Mouse (Mus musculus) cerebellum, postnatal 4 days (tissue): Measurements from ENCODE around the gene Rnaset2b.
"Not testable (repeated sequence)": the region's sequence is repeated elsewhere in the genome, so short reads cannot be mapped to it uniquely, and the experiment has no call there.

Experiments used
- DNase-seq, 2 experiments: peaks; one replicate each; pipeline ENCODE4 v3.0.0; 2022; ENCODE audit warnings: low spot score in 2 of 2, mixed read lengths in 1 of 2

Rnaset2b gene

DNA sequence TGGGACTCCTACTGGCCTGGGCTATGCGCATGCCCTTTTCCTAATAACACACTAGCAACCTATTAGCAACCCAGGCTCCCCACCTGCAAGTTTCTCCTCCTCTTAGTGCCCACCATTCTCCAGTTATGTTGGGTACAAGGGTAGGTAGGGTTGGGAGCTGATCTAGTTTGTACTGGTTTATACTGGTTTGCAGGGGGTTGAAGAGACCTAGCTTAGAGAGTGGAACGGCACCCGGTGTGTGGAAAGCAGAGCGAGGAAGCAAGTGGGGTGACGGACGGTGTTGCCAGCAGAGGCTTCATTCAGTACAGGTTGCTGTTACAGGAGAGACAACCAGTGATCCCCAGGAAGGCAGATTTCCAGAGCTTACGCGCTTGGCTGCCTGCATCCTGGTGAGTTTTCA is at the start of gene Rnaset2b:
Gene Rnaset2b, plus strand, starts transcription at position 301 of the 400 bp plus-strand sequence.
- not testable (repeated sequence) for DNase-seq

DNA sequence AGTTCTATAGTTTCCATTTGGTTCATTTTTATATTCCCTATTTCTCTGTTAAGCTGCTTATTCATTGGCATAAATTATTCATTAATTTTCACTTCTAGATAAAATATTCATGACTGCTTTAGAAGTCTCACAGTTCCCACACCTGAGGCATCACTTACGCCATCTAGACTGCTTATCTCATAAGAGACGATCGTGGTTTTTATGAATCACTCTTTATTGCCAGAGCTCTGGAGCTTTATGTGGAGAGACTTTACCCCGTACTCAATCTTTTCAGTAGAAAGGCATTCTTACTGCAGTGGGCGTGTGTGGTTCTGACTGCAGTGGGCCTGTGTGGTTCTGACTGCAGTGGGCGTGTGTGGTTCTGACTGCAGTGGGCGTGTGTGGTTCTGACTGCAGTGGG is 38.8 kb upstream of the Rnaset2b start:
- DNase-seq = not testable (repeated sequence)

DNA sequence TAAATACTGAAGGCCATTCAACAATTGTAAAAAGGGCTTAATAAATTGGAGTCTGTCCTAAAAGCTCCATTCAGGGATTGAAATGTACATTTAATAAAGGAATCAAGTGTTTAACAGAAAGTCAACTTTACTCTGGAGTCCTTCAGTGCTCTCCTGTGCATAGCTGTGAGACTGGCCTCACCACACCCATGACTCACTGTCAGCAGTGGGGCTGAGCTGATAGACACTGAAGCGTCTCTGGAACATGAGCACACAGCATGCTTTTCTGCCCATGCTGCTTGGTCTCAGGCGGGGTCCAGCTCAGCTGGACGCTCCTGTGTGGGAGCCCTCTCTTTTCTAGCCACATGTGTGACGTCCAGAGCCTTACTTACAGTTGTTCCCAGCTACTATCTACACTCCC is 27.9 kb upstream of the Rnaset2b start:
- DNase-seq = not testable (repeated sequence)

DNA sequence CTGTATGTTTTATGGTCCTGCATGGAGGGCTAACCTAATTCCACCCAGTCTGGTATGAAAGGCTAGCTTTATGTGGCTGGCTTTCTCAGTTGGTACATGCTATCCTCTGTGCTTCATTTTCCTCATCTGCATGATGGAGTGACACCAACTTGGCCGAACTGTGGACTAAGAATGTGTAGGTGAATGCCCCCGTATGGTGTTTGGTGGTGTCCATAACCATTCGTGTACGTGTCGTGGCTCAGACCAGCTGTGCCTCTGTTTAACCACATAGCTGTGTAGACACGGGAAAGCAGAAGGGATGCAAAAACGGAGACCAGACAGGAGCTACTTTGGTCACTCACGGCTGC is 22.8 kb upstream of the Rnaset2b start:
- not testable (repeated sequence) for DNase-seq

DNA sequence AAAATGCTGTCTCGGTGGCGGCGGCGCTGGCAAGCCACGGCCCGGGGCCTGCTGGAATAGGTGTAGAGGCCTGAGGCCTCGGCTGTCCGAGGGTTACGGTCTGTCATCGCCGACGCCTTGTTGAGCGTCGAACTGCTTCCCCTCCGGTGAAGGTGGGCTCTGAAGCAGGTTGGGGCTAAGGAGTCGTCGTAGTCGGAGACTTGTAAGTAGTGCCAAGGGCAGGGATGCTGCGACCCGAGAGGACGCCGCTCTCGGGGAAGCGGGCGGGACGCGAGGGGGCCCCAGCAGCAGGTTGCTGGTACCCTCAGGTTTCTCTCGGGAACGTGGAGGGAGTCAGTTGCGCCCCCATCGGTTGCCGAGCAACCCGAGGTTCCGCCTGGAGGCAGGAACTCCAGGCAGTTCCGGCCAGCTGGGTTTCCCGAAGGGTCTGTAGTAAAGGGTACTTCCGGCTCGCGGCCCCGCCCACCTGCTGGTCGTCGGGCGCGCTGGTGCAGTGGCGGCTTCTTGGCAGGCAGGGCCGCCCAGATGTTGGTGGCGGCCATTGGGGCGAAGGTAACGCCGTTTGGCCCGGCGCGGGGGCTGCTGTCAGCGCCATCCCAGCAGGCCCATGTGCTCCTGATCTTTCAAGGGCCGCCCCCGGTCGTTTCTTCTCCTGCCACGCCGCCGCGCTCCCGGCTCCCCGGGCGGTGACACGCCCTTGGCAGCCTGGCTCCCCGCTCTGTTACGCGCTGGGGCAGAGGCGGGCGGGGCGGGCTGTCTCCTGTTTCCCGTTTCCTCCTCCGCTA is 22.3 kb upstream of the Rnaset2b start, which contains the start of gene Rsph3b:
Gene Rsph3b, minus strand, starts transcription at position 699 of the 785 bp plus-strand sequence.
- DNase-seq = peak; percentile 61 to 82

DNA sequence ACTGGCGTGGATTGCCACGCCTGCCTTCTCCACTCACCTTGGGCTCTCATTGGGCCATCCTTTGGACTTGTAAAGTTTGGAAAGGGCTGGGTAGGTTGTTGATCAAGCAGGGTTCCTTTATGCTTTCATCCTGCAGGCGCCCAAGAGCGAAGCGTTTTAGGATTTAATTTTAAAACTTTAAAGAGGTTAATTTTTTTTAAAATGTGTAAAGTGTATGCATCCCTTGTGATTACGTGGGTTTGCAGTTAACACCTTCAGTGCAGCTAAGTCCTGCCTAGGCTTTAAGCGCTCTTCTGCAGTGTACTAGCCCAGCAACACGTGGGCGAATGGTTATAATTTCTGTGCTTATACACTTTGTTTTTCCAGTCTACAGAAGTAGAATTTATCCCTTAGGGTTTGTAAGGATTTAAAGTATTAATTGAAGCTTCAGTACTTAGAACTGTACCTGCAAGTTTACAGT is 21.6 kb upstream of the Rnaset2b start:
- not testable (repeated sequence) for DNase-seq

DNA sequence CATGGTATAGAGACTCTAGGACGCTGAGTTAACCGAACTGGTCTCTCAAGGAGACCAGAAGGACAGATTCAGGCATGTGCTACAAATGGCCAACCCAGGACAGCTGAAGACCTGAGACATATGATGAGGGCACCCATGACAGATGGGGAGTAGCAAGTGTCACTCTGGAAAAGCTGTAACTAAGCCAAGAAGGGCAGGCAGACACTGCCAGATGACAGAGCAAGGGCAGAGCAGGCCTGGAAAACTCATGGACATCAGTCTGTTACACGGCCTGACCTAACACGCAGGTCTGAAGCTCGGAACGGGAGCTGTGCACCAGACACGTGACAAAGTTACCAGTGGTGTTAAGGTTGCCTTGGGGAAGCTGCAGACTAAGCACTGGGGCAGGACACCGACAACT is 11.6 kb upstream of the Rnaset2b start:
- not testable (repeated sequence) for DNase-seq

DNA sequence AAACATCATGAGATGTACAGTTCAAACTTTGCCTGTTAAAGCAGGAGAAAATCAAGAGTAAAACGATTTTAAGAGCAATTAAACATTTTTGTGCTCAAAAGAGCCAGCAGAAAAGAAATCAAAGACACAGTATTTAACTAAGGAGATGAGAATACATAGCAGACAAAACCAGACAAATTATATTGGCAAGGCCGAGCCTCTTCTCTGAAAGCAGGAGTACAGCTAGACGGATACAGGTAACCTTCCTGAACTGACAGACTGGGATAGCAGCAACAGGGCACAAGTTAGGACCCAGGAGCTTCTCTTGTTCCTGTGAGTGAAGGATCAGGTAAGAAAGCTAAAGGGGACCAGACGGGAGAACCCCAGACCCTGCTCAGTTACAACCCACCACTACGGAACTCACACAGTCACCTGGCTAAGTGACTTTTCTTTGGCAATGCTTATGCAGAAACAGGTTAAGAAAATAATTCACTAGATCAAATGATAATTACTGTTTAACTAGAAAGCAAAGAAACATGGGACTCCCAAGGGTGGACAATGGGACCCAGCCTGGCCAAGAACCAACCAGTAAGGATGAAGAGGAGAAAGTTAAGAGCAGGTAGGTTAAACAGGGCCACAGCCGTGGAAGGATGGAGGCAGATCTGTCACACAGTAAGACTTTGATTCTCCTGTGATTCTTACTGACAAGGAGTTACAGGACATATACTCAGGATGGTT is 10.7 kb upstream of the Rnaset2b start:
- not testable (repeated sequence) for DNase-seq

DNA sequence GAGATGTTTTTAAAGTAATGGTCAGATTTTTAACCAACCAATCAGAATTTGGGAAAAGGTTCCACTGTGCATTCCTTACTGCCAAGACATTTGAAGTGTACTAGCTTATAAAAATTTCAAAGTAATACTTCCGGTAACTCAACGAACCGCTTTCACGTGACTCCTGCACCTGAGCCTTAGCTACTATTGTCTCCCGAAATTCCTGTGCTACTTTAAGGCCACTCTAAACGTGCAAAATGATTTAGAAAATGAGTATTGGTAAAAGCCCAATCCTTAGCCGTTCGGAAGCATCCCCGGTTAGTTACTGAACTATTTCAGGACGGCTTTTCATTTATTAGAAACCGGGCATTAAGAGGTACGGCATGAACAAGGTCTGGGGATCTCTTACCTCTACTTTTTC is 10.1 kb upstream of the Rnaset2b start:
- not testable (repeated sequence) for DNase-seq

DNA sequence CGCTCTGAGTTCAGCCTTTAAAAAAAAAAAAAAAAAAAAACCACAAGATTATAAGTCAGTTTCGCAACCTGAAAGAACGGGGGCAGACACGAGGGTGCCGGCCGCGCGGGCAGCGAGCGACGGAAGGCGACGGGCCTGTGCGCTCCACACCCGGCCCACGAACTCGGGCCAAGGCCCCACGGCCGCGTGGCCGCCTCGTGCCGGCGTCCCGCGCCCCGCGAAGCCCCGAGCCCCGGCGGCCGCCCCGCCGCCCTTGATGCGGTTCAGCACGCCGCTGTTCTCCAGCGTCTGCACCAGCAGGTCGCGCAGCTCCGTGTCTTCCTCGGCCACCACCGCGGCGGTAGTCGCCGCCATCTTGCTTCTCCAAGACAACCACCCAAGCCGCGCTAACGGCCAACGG is 9.7 kb upstream of the Rnaset2b start, which contains the start of gene Tagap1:
Gene Tagap1, minus strand, starts transcription at position 381 of the 400 bp plus-strand sequence.
- peak in 1 of 2 experiments; percentile 47 for DNase-seq

DNA sequence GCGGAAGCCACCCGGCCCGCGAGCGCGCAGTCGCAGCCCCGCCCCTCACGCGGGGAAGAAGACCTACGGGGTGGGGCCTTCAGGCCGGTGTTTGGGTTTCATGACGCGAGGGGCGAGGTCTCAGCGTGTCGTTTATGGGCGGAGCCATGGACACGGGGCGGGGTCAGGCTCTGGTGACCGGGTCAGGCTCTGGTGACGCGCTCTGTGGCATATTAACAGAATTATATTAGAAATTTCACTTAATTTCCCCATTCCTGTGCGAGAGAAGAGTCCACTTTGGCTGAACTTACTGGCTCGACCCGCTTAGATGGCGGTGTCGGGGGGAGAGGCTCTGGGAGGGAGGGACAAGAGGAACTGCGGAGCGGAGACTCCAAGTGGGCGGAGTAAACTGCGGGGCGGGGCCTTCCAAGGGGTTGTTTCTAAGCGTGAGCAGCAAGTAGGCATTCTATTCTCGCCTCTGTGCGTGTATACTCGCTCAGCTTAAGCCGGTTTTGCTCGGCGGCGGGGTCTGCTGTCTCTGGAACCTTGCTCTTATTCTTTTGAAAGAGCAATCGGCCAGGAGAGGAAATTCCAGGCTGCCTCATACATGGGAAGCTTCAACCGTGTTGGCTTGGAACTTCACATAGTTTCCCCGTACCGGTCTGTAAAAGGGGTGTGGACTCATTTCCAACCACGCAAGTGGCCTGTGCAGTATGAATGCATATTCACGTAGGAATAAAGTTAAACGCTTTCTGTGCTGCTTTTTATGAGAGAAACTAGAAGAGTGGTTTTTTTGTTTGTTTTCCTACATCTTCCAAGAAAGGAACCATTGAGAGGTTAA is 9.0 kb upstream of the Rnaset2b start:
- not testable (repeated sequence) for DNase-seq

DNA sequence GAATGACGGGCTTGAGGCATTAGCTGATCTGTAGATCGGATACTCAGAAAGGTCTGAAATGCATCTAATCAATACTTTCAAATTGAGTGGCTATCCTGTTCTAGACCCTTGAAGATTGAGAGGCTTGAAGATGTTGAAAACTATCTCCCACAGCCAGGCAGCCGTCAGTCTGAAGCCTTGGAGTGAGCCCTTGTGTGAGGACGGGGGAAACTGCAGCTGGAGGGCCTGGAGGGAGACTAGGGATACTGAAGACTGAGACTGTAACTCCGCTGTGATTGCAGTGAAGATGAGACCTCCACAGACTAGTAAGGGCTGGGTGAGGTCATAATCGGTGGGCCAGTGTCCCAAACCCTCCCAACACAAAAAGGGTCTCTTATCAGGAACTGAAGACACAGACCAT is 8.1 kb upstream of the Rnaset2b start:
- DNase-seq = not testable (repeated sequence)

DNA sequence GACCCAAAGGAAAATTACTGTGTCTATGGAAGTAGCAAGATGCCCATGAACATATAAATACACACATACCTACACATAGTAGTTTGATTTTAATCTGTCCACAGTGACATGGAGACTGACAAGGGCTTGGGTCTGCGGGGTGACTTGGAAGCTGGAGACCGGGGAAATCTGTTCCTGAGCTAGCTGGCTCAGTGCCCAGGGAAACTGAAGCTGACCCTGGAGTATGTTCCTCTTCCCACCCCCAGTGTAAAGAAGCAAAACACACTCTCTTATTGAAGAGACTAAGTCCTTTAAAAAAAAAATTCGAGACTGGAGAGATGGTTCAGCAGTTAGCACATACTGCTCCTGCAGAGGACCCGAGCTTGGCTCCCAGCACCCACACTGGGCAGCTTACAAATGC is 7.5 kb upstream of the Rnaset2b start:
- DNase-seq = not testable (repeated sequence)

DNA sequence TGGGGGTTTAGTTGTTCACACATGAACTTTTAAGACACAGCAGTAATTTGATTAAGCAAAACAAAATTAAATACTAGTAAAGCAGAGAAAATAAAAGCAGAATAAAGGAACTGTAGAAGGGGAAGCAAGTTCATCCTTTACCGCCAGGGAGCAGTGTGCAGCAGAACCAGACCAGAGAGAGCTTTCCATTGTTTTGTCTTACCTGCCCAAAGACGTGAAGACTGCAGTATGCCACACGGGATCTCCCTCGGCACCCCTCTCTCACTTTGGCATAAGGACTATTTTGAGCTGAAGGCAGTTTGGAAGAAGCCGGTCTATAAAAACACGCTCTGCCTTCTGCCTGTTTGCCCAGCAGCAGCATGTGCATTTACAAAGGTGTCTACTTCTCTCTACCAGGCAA is 5.1 kb upstream of the Rnaset2b start:
- not testable (repeated sequence) for DNase-seq

DNA sequence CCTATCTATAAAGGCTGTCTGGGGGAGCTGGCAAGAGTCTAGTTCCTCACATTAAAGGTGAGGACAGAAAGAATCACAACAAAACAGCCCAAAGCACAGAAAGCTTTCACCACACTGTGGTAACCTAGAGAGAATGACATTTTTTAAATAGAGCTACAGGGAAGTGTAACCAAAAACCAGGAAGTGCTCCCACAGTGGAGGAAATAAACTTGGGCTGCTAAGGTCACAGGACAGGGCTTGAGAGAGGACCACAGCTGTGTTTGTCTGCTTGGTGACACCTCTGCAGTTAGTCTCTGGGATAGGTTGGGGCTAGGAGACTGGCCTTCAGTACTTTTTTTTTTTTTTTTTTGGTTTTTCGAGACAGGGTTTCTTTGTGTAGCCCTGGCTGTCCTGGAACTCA is 2.8 kb upstream of the Rnaset2b start:
- DNase-seq = not testable (repeated sequence)

DNA sequence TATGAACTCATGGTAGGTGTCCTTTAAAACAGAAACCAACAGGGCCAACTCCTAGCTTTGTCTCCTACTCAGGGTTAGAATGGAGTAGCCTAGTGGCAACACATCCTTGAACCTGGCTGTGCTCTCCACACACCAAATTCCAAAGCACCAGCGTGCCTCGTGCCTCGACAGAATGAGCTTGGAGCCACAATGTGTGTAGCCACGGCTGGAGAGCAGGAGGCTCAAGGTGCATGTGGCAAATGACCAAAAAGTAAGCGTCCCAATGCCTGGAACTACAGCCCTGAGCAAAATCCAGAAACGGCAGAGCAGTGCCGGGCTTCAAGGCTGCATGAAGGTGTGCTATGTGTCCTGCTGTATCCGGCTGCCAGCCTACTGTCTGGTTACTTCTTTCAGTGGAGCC is 804 bp downstream of the Rnaset2b start:
- DNase-seq = not testable (repeated sequence)

DNA sequence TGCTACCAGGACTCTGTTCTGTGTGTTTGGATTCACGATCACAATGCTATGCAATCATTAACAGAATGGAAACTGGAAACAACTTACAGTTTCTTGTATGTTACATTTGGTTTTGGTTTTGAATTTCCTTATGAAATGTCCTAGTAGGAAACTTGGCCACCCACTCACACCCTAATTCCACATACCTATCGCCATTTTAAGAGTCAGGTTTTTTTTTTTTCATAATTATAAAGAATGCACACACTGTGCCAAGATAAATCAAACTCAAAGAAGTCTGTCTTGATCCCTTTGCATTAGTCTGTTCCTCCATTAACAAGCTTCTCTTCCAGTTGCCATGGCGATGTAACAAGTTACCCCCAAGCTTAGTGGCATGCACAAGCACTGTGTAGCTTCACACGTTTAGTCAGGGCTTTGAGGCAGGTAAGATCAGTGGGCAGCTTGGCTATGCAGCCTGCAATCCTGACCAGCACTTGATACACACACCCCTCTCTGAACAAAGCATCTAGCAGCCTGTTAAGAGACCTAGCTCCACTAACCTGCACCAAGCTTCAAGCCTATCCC is 2.5 kb downstream of the Rnaset2b start:
- DNase-seq = not testable (repeated sequence)

DNA sequence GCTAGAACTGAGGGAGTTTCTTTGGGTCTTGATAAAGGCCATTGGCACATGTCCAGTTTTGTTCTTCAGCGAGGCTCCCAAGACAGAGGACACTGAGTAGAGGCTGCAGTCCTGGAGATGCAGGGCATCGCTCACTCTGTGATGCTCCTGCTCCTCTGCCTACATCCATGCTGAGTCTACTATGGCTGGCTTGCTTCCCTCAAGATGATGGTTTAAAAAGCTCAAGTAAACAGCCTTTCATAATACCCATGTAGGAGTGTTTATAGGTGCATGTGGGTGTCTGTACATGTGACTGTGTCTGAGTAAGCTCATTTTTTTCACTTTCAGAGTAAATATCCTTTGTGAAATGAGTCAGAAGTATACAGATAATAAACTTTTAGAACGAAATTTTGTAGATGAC is 4.6 kb downstream of the Rnaset2b start:
- DNase-seq = not testable (repeated sequence)

DNA sequence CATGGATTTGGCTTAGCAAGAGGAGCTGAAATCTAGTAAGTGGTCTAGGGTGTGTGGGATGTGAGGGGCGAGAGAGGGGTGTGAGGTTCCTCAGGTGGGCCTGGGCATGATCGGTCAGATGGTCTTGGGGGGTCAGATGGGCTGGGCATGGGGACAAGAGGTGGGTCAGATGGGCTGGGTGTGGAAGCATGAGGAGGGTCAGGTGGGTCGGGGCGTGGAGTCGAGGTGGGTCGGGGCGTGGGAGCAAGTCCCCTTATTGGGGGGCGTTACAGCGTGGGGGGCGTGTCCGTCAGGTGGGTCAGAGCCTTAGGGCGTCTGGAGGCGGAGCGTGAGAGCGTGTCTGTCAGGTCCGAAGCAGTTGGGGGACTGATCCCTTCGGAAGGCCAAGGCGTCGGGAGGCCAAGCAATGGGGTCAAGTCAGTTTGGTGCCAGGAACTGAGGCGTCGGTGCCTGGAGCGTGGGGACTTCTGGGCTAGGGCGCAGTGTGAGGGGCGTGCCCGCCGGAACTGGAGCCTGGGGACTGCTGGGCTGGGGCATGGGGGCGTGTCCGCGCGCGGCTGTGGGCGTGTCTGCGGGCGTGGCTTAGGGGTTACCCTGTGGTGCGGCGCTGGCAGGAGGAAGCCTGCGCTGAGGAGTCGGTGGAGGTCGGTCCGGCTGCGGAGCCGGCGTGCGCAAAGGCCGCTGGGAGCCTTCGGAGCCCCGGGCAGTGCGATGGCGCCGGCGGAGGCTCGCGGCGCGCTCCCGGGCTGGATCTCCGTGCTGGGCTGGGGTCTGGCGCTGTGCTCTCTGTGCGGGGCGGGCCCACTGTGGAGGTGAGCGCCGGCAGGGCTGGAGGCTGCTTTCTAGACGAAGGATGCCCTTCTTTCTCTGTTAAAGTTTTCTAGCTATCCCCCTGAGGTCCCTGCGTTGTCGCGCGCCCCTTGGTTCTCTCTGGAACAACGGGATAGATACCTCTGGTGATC is 8.1 kb downstream of the Rnaset2b start, which contains the start of gene Gm49721:
Gene Gm49721, plus strand, starts transcription at position 618 of the 962 bp plus-strand sequence.
- DNase-seq = peak; percentile 29 to 58

DNA sequence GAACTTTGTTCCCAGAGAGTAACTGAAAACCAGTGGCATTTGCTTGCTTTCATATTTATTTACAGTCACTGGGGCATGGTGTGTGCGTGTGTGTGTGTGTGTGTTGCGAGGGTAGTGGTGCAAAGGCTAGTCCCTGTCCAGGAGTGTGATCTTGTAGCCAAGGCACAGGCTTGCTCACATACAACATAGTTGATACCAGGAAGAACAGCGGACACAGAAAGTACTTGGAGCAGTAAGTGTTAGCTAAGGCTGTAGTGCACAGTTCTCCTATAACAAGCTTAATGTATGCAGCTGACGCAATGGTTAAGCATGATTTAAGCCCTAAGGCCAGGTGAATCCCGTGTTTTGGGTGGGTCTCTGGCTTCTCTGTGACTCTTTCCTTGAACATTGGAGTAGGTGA is 8.9 kb downstream of the Rnaset2b start:
- not testable (repeated sequence) for DNase-seq
